Mouse (Mus musculus) embryo, embryonic 9.5 days (tissue): ENCODE data around the gene Elof1.
"Not testable (repeated sequence)": the region's sequence is repeated elsewhere in the genome, so short reads cannot be mapped to it uniquely, and the experiment has no call there.

Experiments used
- DNase-seq: peaks from one replicate; pipeline ENCODE4 v3.0.0-alpha.2; 2017; ENCODE audit errors: extremely low spot score

Gene Elof1

GRCm38 (mm10) chr9:22116740-22117426 lies at the start of gene Elof1:
Gene Elof1, minus strand, starts transcription at chr9:22117172.
- DNase-seq, result peak; percentile 91

- no peak for DNase-seq
Measured at GRCm38 (mm10) chr9:22166686-22167085, 49.7 kb upstream of the Elof1 start.

GRCm38 (mm10) chr9:22165964-22166363 lies 49.0 kb upstream of the Elof1 start:
- no peak for DNase-seq

DNA sequence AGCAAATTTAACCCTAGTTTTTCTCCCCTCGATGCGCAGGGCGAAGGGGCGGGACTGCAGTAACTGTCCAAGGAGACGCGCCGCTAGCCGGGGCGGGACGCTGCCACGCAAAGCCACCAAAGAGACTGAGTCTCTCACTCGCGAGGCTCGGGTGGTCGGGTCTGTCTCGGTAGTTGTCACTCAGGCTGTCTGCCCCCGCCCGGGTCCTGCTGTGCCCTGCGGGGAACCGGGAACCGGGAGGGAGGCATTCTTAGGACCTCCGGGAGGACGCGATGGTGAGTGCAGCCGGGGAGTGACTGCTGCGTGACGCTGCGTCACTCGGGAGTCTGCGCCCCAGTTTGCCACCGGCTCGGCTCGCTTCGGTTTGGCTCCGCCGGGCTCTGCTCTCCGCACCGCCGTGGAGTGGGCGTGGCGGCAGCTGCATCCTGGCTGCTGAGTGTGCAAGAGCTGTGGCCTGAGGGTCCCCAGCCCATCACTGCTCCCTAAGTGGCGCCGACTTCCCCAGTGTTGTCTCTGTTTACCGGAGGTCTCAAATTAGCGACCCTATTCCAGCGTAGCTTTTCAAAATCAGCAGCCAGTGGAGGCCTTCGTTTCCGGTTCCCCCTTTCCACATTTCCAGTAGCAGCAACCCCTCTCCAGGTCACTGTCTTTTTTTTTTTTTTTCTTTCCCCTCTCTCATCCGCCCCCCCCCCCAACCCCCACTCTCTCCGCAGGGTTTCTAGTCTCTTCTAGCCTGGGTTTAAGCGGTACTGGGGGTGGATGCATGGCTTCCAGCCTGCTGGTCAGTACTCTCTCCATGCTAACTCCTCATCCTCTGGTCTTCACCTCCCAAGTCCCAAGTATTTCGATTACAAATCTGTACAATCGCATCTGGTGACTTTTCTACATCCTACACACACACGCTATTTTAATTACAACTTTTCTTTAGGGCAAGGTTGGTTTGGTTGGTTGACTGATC lies 48.0 kb upstream of the Elof1 start:
- DNase-seq, result peak; percentile 63

DNA sequence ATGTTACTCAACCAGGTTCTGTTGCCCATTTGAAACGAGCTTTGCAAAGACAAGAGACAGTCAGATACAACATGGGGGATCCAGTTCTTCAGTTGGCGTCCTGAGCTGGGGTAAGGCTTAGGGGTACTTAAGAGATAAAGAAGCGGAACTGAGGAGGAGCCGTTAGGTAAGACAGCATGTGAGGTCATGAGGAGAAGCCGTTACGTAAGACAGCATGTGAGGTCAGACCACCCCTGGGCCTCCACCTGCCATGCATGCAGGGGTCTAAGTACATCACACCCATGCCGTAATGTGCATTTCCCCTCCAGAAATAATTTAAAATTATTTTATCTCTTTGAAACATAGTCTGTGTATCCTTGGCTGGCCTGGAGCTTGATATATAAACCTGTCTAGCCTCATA lies 45.9 kb upstream of the Elof1 start:
- no peak for DNase-seq

GRCm38 (mm10) chr9:22162305-22162704 lies 45.3 kb upstream of the Elof1 start:
- DNase-seq, result no peak

DNA sequence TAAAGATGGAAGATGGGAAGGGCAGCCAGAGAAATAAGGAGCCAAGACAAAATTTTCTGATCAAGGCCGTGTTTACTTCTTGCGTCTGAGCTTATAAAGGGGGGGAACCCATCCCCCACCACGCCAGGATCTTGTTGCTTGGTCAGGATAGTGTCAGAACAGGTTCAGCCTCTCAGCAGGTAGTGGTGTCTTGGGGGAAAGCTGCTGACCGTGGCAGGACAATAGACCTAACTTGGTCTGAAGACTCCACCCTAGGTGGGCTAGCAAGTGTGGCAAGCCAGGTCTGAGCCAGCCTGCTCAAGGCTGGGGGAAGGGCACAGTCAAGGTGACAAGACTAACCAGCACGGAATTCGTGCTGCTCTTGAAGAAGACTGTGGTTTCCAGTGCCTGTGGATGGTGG lies 44.3 kb upstream of the Elof1 start:
- no peak for DNase-seq

GRCm38 (mm10) chr9:22157516-22158265 lies 40.7 kb upstream of the Elof1 start:
- no peak for DNase-seq

DNA sequence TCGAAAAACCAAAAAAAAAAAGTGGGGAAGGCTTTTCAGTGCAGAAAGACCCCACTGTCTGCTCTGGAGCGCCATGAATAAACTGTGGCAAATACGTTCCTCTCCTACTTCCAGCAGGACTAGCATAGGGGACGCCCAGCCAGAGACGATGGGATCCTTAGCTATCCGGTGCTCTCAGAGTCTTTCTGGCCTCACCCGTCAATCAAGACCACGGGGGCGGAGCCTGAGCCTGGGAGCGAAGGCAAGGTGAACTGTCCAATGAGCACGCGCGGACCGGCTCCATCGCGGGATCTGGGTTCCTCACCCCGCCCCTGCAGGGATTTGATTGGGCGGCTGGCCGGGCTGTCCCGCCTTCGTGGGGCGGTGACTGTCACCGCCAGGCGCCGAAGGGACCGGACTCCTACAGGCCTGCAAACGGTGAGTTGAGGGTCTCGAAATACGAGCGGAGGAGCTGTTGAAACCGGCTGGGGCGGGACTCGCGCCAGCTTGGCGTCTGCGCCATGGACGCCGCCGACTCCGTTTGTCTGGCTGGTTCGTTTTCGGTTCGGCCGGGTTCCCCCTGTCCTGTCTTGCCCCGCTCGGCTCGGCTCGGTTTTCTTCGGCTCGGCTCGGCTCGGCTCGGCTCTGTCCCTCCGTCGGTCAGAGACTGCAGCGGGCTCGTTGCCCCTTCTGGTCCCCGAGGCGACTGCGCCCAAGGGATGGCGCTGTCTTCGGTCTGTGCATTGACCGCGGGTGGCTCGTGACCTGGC lies 39.7 kb upstream of the Elof1 start, which contains the start of gene Pigyl:
Gene Pigyl (plus strand): TSS at position 350 of the 749 bp plus-strand sequence.
- DNase-seq, result peak; percentile 99

DNA sequence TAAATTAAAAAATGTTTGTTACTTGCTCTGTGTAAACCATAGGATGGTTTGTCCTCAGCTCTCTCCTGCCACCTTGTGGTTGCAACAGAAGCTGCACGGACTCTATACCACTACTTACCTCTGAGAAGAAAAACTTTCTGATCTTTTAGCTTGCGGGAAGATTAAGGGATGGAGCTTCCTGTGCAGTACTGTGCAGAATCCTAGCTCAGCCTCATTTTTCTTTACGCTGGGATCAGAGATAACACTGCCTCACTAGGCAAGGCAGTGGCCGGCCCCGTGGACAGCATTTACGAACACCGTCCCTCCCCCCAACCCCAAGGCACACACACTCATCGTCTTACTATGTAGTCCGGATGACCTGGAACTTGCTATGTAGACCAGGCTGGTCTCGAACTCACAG lies 38.6 kb upstream of the Elof1 start:
- DNase-seq, result peak; percentile 71

GRCm38 (mm10) chr9:22153810-22154209 lies 36.8 kb upstream of the Elof1 start:
- DNase-seq, result no peak

DNA sequence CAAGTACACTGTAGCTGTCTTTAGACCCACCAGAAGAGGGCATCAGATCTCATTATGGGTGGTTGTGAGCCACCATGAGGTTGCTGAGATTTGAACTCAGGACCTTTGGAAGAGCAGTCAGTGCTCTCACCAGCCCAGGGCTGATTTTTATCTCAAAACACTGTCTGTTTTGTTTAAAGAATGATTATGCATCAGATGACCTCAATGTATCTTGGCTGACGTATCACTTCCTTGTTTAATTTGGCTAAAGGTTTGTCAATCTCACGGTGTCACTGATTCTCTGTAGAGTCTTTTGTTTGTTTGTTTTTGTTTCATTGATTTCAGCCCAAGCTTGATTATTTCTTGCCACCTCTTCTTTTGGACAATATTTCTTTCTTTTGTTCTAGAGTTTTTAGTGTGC lies 34.0 kb upstream of the Elof1 start:
- no peak for DNase-seq

- DNase-seq, result not testable (repeated sequence)
Measured at GRCm38 (mm10) chr9:22150249-22150693, 33.3 kb upstream of the Elof1 start.

GRCm38 (mm10) chr9:22149426-22150248 lies 32.7 kb upstream of the Elof1 start:
- DNase-seq, result no peak

DNA sequence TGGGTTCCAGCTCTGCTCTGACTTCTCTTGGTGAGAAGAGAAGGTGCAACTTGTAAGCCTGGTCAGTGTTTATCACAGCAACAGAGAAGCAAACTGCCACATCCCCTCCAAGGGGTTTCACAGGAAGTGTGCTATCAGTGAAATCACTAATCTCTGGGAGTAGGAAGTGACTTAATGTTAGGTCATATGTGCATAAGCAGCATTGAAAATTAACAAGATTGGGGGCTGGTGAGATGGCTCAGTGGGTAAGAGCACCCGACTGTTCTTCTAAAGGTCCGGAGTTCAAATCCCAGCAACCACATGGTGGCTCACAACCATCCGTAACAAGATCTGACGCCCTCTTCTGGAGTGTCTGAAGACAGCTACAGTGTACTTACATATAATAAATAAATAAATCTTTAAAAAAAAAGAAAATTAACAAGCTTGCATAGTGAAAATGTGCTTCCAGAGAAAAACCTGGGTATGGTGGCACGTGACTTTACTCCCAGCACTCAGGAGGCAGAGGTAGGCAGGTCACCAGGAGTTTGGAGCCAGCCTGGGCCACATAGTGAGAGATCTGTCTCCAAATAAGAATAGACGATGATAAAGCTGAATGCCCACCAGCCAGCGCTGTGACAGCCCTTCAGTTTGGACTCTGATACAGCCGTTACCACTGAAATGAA lies 27.5 kb upstream of the Elof1 start:
- no peak for DNase-seq

GRCm38 (mm10) chr9:22143108-22144037 lies 26.4 kb upstream of the Elof1 start:
- peak; percentile 78 for DNase-seq

DNA sequence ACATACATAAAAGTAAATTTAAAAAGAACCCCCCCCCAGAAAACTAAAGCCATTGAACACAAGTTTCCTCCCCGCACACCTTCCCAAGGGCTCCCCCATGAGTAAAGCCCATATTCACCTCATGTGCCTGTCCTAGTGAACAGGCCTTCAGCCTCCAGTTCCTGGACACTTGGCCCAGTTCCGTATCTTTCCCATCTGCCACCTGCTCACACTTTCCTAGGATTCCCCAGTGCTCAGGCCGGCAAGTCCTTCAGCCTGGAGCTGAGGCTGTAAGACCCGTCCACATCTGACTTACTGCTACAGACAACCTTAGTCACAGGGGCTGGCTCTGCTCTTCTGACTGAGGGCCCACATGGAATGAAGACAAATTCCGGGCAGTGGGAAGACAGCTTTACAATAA lies 22.8 kb upstream of the Elof1 start:
- no peak for DNase-seq

DNA sequence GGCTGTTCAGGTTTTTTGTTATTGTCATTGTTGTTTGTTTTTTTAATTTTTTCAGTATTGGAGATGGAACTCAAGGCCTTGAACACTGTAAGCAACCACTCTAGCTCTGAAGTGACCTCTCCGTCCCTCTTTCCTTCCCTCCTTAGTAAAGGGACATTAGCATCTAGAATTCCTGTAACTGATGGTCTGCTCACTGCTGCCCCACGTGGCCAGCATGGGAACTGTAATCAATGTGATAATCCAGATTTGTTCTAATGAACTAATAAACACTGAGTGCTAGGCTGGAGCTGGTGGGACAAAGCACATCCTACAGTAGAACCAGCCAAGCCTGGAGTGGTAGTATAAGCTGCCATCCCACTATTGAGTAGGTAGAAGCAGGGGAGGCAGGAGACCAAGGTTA lies 21.5 kb upstream of the Elof1 start:
- peak; percentile 24 for DNase-seq
